Mouse (Mus musculus) heart, embryonic 16.5 days (tissue): ENCODE data around the gene Lef1. TPM values are rescaled to one million over a fixed set of nuclear protein-coding genes. Genes with fewer than 3 reads are reported as not detected.

Experiments
- ATAC-seq: fragments of 200-750 bp; cut with Nextera tagmentation; replicated peaks from 2 replicates; pipeline ENCODE4 v1.8.0; 2017; ENCODE audit warnings: moderate number of reproducible peaks; ENCODE audit not compliant: insufficient read depth, low FRiP score; ENCODE audit errors: extremely low read depth
- H3K27ac ChIP-seq: fragments of 300-500 bp; sonication (generic); 2 replicates; pipeline ENCODE4 v1.5.1; 2014; ENCODE audit warnings: mild to moderate bottlenecking, low read length, control low read depth, moderate library complexity
- H3K27me3 ChIP-seq: fragments of 300-500 bp; sonication (generic); 2 replicates; pipeline ENCODE4 v1.6.1; 2014; ENCODE audit warnings: low read length, mixed read lengths; ENCODE audit not compliant: control insufficient read depth, insufficient read depth
- H3K36me3 ChIP-seq: fragments of 300-500 bp; sonication (generic); 2 replicates; pipeline ENCODE4 v1.6.1; 2014; ENCODE audit not compliant: control insufficient read depth, insufficient read depth
- H3K4me1 ChIP-seq: fragments of 300-500 bp; sonication (generic); 2 replicates; pipeline ENCODE4 v1.6.1; 2014; ENCODE audit warnings: low read length, mixed read lengths; ENCODE audit not compliant: control insufficient read depth, insufficient read depth
- H3K4me2 ChIP-seq: fragments of 300-500 bp; sonication (generic); 2 replicates; pipeline ENCODE4 v1.6.1; 2014; ENCODE audit warnings: low read depth, mild to moderate bottlenecking, control low read depth, low read length
- H3K4me3 ChIP-seq: fragments of 300-500 bp; sonication (generic); 2 replicates; pipeline ENCODE4 v1.5.1; 2014; ENCODE audit warnings: mild to moderate bottlenecking, control low read depth, low read length
- H3K9ac ChIP-seq: fragments of 300-500 bp; sonication (generic); 2 replicates; pipeline ENCODE4 v1.6.1; 2014; ENCODE audit warnings: low read length, control low read depth
- H3K9me3 ChIP-seq: fragments of 300-500 bp; sonication (generic); replicated peaks from 2 replicates; pipeline ENCODE4 v1.6.1; 2016; ENCODE audit warnings: low read length; ENCODE audit not compliant: control insufficient read depth
- WGBS: fragments of 180-500 bp; shearing (Covaris S2); extraction: QIAGEN DNeasy Blood & Tissue Kit; methylation state at CpG from one replicate; pipeline ENCODE4 v1.1.7; 2014; 5-methylcytosine and 5-hydroxymethylcytosine counted together
- polyA plus RNA-seq: library from polyadenylated mRNA; unstranded; fragments of >200 nt; fragmentation: Nextera tagmentation; extraction: Ambion mirVana; gene quantifications from 2 replicates; pipeline ENCODE4 v1.2.1, GENCODE M21; 2015

Lef1 gene
- polyA plus RNA-seq, 1 experiment from 2014 or later = 38.4 TPM

DNA sequence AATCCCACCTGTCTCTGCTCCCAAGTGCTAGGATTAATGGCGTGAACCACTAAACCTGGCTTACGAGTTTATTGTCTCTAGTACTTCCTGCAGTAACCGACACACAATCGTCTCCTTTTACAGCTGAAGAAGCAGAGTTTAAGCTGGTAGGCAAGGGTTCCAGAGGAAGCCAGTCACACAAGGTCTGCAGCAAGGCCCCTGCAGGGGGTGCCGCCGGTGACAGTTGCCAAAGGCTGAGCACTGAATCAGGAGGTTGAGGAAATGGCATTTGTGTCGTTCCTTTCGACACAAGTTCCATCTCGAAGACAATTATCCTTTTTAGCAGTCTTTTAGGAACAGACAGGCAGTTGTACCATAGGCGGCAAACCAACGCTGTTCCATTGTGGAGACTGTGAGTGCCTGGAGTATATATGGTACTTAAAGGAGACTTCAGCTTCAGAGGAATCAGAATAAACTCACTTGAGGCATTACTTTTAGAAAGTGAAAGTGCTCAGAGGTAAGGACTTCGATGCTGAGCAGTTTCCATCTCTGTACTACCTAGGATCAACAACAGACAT is 49.0 kb downstream of the Lef1 start:
- Histone ChIP-seq H3K36me3 (no peaks in the 10 kb centered on the region), H3K27me3 (no peaks in the 10 kb centered on the region), H3K4me1 (no peaks in the 10 kb centered on the region), H3K4me2 (no peak overlapping the region), H3K27ac (no peak overlapping the region), H3K9ac (no peak overlapping the region), H3K9me3 (no peaks in the 10 kb centered on the region), H3K4me3 (no peak overlapping the region)
- ATAC-seq = no peak
- WGBS = 63% methylated on average over 12 of the region's 12 CpGs

DNA sequence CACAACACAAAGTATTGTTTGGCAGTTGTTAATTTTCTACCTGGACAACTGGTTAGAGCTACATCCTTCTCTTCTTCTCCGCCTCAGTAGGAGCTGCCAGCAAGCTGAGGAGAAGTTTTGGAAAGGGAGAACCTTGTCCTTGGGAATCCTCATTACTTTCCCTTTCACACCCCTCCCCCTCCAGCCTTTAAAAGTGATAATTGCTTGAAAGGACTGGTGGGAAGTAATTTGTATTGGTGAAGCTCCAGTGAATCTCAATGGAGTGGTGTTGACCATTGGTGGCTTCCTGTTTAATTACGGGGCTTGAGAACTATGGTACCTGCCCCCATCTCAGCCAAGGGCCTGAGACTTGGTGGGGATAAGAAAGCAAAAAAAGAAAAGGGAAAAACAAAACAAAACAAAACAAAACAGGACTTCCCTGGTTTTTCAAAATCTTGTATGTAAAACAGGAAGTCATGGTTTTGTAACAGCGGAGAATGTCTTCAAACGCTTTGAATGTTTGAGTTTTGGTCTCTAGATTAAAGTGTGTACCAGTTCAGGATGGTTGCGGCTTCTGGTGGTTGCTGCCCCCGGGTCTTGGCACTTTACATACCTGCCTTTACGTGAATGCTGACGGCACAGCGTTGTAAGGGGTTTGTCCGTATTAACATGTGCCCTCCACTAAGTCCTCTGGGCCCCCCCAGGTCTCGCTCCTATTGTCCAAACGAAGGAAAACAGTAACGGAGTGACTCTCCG is 49.8 kb downstream of the Lef1 start:
- Histone ChIP-seq H3K9me3 (no peaks in the 10 kb centered on the region), H3K27ac (no peak overlapping the region), H3K36me3 (no peaks in the 10 kb centered on the region), H3K27me3 (no peaks in the 10 kb centered on the region), H3K4me3 (no peak overlapping the region), H3K4me2 (no peak overlapping the region), H3K4me1 (no peaks in the 10 kb centered on the region), H3K9ac (no peak overlapping the region)
- WGBS = 82% methylated on average over 14 of the region's 14 CpGs
- ATAC-seq = no peak

DNA sequence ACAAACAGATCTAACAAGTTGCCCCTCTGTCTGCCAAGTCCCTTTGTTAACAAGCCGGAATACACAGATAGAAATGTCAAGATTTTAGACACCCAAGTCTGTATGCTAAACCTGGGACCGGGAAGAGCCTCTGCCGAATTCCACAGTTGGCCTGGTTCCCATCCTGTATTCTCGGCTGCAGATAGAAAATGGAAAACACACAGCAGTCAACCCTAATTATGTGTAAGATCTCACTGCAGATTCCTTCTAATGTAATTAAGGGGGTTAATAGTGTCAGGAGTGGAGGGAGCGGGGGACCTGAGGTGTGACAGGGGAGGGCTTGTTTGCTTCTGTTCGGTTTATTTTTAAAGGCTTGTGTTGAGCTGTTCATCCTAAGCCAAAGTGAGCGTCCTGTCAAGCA is 50.6 kb downstream of the Lef1 start:
- Histone ChIP-seq H3K4me2 (no peak overlapping the region), H3K9ac (no peak overlapping the region), H3K27me3 (no peaks in the 10 kb centered on the region), H3K4me3 (no peak overlapping the region), H3K9me3 (no peaks in the 10 kb centered on the region), H3K36me3 (no peaks in the 10 kb centered on the region), H3K4me1 (no peaks in the 10 kb centered on the region), H3K27ac (no peak overlapping the region)
- 52% methylated on average over 7 of the region's 7 CpGs for WGBS
- ATAC-seq = no peak

DNA sequence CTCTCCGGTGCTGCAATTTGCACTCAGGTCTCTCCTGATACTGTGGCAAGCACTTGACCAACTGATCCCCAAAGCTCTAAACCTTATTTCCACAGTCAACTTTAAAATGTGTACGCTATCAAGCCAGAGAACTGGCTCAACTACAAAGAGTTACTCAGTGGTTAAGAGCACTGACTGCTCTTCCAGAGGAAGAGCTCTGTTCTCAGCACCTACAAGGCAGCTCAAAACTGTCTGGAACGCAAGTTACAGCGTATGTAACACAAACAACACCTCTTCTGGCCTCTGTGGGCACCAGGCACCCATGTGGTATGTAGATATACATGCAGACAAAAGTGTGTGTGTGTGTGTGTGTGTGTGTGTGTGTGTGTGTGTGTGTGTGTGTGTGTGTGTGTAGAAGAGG is 57.5 kb downstream of the Lef1 start:
- H3K9ac ChIP-seq = no peak overlapping the region
- no peaks in the 10 kb centered on the region for H3K27me3 ChIP-seq
- H3K4me2 ChIP-seq = no peak overlapping the region
- H3K4me3 ChIP-seq = no peak overlapping the region
- peaks cover 6% of the 10 kb centered on the region for H3K4me1 ChIP-seq
- 88% methylated on average over 4 of the region's 4 CpGs for WGBS
- H3K36me3 ChIP-seq = no peaks in the 10 kb centered on the region
- H3K9me3 ChIP-seq = no peaks in the 10 kb centered on the region
- H3K27ac ChIP-seq = no peak overlapping the region
- ATAC-seq = no peak

DNA sequence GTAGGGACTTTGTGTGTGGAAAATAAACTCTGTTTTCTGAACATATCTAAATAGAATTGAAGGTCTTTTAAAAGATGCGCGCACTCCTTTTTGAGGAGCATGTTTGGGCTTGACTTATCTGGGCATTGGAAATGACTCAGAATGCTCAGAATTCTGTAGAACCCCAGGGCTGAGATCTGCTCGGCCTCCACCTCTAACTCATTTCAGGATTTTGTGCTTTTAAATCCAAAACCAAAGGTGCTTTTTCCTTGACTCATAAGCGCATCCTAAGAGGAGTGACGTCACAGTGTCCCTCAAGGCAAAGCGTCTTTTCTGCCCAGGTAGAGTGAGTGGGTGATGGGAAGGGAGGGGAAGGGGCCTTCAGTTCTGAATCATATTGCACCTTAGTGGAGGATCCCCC is 58.9 kb downstream of the Lef1 start:
- Histone ChIP-seq H3K4me3 (no peak overlapping the region), H3K27me3 (no peaks in the 10 kb centered on the region), H3K9ac (no peak overlapping the region), H3K9me3 (no peaks in the 10 kb centered on the region), H3K4me2 (no peak overlapping the region), H3K36me3 (no peaks in the 10 kb centered on the region), H3K27ac (no peak overlapping the region), H3K4me1 (peaks cover 6% of the 10 kb centered on the region)
- ATAC-seq = no peak
- 88% methylated on average over 6 of the region's 6 CpGs for WGBS

DNA sequence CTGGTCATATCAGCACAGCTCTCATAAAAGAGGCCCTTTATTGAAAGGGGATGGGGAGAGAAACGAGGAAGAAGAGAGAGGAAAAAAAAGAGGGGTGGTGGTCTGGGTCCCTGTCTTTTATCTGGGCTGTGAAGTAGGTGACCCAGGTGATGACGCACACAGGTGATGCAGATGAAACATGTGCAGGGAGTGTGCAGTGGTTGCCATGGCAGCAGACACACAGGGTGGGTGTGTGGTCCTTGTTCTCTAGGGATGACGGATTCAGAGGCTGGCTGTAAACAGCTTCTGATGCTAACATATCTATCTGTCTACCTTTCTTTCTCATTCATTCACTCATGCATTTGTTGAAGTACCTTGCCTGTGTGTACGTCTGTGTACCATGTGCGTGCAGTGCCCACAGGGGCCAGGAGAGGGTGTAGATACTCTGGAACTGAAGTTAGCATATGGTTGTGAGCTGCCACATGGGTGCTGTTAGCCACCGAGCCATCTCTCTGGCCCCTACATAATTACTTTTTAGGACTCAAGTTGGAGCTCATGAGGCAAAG is 59.9 kb downstream of the Lef1 start:
- no peaks in the 10 kb centered on the region for H3K36me3 ChIP-seq
- no peak overlapping the region for H3K9ac ChIP-seq
- WGBS = 87% methylated on average over 6 of the region's 6 CpGs
- H3K9me3 ChIP-seq = no peaks in the 10 kb centered on the region
- H3K27me3 ChIP-seq = no peaks in the 10 kb centered on the region
- H3K4me1 ChIP-seq = peaks cover 6% of the 10 kb centered on the region
- no peak overlapping the region for H3K4me3 ChIP-seq
- ATAC-seq = no peak
- no peak overlapping the region for H3K27ac ChIP-seq
- H3K4me2 ChIP-seq = no peak overlapping the region

DNA sequence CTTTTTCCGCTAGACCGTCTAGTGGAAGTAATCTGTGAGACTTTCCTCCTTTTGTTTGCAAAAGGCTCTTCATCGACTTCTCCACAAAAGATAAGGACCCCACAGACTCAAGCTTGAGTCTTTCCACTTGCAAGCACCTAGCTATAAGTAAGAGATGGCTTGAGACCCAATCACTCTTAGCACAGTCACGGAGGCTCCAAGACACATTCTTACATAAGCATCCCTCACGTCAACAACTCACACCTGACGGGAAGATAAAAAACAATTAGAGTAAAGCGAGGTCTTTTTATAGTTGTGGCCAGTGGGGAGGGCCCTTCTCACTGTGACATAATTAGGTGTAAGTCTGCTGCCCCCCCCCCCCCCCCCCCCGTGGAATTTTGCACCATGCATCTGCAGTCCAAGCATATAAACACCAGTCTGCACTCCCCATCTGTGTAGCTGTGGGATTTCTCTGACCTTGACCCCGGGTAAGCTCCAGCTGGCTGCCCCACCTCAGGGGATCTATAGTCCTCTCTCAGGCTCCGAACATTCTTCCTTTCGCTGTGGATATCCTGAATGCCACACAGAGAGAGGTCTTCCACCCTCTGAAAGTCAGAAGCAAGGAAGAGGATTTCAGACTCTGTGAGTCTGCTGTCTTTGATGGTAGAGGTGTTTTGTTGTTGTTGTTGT is 61.2 kb downstream of the Lef1 start:
- H3K27ac ChIP-seq = no peak overlapping the region
- no peaks in the 10 kb centered on the region for H3K27me3 ChIP-seq
- WGBS = 36% methylated on average over 10 of the region's 11 CpGs
- H3K9ac ChIP-seq = no peak overlapping the region
- no peaks in the 10 kb centered on the region for H3K9me3 ChIP-seq
- no peaks in the 10 kb centered on the region for H3K36me3 ChIP-seq
- no peak overlapping the region for H3K4me3 ChIP-seq
- H3K4me1 ChIP-seq = peaks cover 6% of the 10 kb centered on the region
- ATAC-seq = no peak
- H3K4me2 ChIP-seq = no peak overlapping the region

DNA sequence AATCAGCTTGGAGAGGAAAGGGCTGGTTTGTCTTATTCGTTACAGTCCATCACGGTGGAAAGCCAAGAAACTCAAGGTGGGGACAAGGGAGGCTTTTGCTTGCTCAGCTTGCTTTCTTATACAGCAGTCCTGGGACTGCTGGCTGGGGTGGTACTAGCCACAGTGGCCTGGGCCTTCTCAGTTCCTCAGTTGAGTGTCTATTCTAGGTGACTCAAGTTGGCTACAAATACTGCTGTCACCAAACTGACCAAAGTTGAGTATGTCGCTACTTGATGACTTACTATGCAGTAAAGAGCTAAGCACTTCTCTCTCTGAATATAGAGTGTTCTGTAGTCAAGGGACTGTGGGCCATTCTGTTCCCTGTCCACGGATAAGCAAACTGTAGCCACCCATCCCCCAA is 62.0 kb downstream of the Lef1 start:
- H3K27ac ChIP-seq = no peak overlapping the region
- no peaks in the 10 kb centered on the region for H3K9me3 ChIP-seq
- peaks cover 6% of the 10 kb centered on the region for H3K4me1 ChIP-seq
- H3K4me2 ChIP-seq = no peak overlapping the region
- no peak overlapping the region for H3K4me3 ChIP-seq
- no peaks in the 10 kb centered on the region for H3K27me3 ChIP-seq
- no peak for ATAC-seq
- no peaks in the 10 kb centered on the region for H3K36me3 ChIP-seq
- H3K9ac ChIP-seq = no peak overlapping the region
- WGBS = 63% methylated on average over 4 of the region's 4 CpGs

DNA sequence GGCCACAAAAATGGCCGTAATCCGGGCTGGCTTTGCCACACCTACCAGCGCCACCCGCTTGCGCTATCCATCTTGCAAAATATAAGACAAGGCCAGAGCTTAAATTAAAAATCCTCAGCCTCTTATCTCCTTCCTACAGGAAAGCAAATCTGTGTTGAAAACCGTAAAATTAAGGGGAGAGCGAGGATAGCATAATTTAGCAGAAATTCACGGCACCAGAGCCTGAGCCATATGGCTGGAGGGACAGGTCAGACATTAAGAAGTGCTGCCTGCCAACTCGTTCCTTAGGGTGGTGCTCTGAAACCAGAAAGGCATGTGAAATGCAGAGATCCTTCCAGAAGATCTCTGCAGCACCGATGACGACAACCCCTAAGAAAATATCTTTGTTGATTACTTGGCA is 70.7 kb downstream of the Lef1 start:
- Histone ChIP-seq H3K9me3 (no peaks in the 10 kb centered on the region), H3K36me3 (no peaks in the 10 kb centered on the region), H3K27me3 (no peaks in the 10 kb centered on the region), H3K9ac (no peak overlapping the region), H3K27ac (no peak overlapping the region), H3K4me3 (no peak overlapping the region), H3K4me2 (no peak overlapping the region), H3K4me1 (no peaks in the 10 kb centered on the region)
- no peak for ATAC-seq
- WGBS = 82% methylated on average over 11 of the region's 11 CpGs
